Mouse (Mus musculus) layer of hippocampus, adult 11-12 months (tissue): Measurements from ENCODE around the gene Wnt2.

ENCODE experiments used
- DNase-seq: peaks from one replicate; pipeline ENCODE4 v3.0.0; 2022; ENCODE audit warnings: low spot score

Gene Wnt2

DNA sequence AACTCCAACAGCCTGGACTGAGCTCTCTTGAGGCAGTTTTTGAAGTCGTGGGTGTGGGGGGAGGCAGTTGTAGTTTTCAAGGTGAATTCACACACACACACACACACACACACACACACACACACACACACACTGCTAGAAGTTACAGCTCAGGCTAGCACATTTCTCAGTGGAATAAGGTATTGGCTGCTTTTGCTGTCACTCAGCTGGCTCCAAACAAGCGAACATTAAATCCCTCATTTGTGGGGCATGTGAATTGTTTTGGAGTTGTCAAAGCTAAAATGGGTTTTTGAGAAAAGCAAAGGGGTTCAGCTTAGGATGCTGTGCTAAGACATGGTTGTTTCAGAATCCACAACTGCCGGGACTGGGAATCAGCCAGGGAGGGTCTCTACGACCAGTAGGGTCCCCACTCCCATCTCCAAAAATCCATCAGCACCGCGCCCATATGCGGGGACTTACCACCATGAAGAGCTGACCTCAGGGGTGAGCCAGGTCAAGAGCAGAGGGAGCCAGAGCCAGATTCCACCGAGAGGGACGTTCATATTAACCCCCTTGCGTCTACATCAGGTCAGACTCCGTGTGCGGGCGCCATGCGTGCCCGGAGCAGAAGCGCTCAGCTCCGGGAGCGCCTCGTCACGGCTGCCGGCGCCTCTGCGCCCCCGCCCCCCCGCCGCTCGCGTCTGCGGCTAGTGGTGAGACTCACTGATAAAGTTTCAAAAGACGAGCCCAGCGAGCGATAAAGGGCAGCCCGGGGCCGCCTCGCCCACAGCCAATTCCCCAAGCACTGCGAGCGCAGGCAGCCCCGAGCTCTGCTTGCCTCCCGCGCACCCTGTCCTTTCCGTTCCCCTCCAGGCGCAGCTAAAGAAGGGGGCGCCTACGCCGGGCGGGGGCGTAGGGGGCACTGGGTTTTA, at the start of gene Wnt2:
Gene Wnt2 (minus strand): TSS at position 840 of the 911 bp plus-strand sequence.
- no peak for DNase-seq

- no peak for DNase-seq
These were observed 48.2 kb upstream of the Wnt2 start for GRCm38 (mm10) chr6:18078615-18079014.

GRCm38 (mm10) chr6:18076986-18077385, 46.6 kb upstream of the Wnt2 start:
- DNase-seq, result no peak

GRCm38 (mm10) chr6:18076577-18076976, 46.2 kb upstream of the Wnt2 start:
- no peak for DNase-seq

GRCm38 (mm10) chr6:18057899-18058298, 27.5 kb upstream of the Wnt2 start:
- DNase-seq, result no peak

DNA sequence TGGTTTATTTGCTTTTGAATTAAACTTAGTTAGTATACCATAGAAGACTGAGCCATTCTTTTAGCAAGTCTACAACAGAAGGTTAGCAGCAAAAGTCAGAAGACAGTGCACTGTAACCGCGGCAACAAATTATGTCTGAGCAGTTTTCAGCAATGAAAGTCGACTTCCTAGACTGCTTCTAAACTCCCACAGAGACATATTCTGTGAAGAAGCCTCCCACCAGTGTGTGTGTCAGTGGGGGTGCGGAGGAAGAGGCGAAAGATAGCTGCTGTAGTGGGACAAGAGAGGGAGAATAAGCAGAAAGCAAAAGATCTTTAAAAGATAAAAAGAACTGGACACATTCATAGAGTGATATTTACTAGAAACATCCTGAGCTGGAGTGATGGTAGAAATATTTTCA, 21.3 kb upstream of the Wnt2 start:
- no peak for DNase-seq

GRCm38 (mm10) chr6:18044299-18044698, 13.9 kb upstream of the Wnt2 start:
- DNase-seq, result no peak

GRCm38 (mm10) chr6:18043172-18043571, 12.8 kb upstream of the Wnt2 start:
- no peak for DNase-seq

GRCm38 (mm10) chr6:18032271-18032670, 1.9 kb upstream of the Wnt2 start:
- DNase-seq, result no peak

GRCm38 (mm10) chr6:18031509-18032010, 1.2 kb upstream of the Wnt2 start:
- no peak for DNase-seq

DNA sequence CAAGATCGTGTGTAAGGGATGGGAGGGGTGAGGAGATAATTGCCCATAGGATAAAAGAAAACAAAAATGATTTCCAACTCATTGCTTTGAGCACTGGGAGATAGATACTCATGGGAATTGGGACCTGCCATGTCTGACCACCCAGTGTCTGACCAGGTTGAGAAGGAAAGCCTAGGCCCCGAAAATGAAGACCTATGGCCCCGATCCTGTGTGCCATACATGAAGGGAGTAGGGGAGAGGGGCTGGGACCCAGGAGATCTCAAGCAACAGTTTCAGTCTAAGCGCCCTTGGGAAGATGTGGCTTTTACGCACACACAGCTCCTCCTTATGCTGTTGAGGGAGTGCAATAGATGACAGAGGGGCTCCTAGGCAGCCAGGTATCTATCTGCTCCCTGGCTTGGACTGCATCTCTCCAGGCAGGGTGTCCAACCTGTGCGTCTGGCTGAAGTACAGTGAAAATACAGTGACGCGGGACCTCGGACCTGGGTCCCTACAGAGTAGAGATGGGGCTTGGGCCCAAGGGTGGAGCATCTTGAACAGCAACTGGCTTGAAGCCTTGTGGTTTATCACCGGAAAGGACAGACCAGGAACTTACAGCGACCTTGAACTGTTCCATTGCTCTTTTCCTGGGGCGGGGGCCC, 603 bp upstream of the Wnt2 start:
- no peak for DNase-seq

- no peak for DNase-seq
These were observed 6.1 kb downstream of the Wnt2 start for GRCm38 (mm10) chr6:18024133-18024794.

DNA sequence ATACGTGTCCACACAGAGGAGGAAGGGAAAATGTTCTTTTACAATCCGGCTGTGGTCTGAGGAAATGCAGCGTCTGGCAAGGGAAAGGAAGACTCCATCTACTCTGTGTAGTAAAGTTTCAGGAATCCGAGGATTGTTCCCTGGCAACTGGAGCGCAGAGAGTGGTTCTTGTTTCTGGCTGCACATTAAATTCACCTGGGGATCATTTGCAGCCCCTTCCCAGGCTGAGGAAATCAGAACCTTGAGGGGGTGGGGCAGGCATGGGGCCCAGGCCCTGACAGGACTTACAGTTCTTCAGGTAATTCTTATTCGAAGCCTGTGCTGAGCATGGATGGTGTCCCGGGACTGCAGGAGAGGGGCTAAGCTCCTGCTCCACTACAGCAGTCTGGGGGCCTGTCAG, 17.0 kb downstream of the Wnt2 start:
- DNase-seq, result no peak

- no peak for DNase-seq
These were observed 23.0 kb downstream of the Wnt2 start for GRCm38 (mm10) chr6:18007356-18007755.

- no peak for DNase-seq
These were observed 28.3 kb downstream of the Wnt2 start for GRCm38 (mm10) chr6:18002065-18002464.

DNA sequence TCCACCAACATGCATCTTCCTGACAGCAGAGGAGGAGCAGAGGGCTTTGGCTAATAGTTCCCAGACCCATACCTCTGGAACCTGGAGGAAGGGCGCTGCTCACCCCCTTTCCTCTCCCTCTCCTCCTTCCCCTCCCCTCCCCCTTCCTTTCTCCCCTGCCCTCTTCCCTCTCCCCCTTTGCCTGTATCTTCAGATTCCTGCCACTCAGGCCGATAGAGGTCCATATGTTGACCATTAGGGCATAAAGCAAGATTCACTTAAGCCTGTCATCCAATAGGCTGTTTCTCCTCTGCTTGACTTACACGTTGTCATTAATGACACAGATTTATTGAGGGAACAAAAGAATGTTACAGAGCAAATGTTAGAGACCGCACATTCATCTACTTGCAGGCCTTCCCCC, 31.9 kb downstream of the Wnt2 start:
- no peak for DNase-seq

GRCm38 (mm10) chr6:17994956-17995790, 35.2 kb downstream of the Wnt2 start:
- no peak for DNase-seq

GRCm38 (mm10) chr6:17991625-17992024, 38.8 kb downstream of the Wnt2 start:
- no peak for DNase-seq

GRCm38 (mm10) chr6:17990173-17991028, 40.0 kb downstream of the Wnt2 start:
- no peak for DNase-seq

- no peak for DNase-seq
These were observed 51.0 kb downstream of the Wnt2 start for GRCm38 (mm10) chr6:17979361-17979760.

- DNase-seq, result no peak
These were observed 51.5 kb downstream of the Wnt2 start for GRCm38 (mm10) chr6:17978881-17979280.
